Mouse (Mus musculus): ENCODE results near the gene Pde4dip. TPM values are rescaled to one million over a fixed set of nuclear protein-coding genes. Genes with fewer than 3 reads are reported as not detected.

Pde4dip gene
- polyA plus RNA-seq, 1 experiment from 2014 or later, result 20.1 TPM

DNA sequence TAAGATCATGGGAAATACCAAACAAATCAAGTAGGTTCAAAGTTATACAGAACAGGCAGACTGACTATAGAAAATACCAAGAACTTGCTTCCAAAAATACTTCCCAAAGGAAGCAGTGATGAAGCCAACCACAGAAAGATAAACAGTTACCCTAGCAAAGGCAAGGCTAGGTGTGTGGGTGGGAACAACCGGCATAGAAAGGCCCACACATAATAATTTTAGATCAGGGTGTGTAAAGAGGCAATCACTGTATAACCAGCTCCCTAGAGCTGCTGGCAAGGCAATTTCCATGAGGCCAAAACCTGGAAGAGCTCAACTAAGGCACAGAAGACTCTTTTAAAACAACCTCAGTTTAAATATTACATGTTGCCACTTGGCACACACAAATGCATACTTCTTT is 29.1 kb downstream of the Pde4dip start:
- TF ChIP-seq CTCF (IDR thresholded peaks at IDR 0.05; ENCODE audit: low read depth), result no peak
- ATAC-seq (ENCODE audit: insufficient read depth), result no peak
- 54% methylated on average over 1 of the region's 1 CpGs for WGBS

DNA sequence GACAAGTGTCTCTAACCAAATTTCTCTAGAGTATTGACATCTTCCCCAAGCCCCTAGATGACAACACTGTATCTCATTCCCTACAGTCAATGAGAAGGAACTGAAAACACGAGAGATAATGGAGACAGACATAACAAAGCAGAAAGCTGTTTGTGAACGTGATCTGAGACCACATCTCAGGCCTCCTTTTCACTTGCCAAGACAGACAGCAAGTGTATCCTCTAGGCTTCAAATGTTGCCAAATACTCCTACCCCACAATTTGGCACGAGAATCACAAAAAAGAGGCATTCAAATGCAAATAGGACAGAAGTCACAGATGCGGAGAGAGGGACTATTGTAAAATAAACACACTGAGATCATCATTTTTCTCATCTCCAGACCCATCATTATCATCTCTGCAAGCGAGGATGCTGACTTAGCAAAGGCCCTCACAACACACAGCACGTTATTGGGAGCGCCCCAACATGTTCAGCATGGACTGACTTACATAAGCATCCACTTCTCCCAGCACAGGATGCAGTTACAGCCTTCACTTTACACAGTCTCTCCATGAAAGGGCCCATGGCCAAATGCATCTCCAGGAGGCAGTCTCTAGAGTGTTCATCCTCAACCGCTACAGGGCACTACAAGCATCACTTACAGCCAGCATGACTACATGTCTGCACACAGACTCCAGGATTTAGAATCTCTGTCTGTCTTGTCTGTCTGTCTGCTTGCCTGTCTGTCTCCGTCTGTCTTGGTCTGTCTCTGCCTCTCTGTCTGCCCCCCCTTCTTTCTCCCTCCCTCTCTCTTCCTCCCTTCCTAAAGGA is 33.7 kb downstream of the Pde4dip start:
- ATAC-seq (ENCODE audit: insufficient read depth) (no peak), DNase-seq (no peak)
- TF ChIP-seq CTCF (IDR thresholded peaks at IDR 0.05; ENCODE audit: low read depth), result no peak
- Histone ChIP-seq H3K4me3 (ENCODE audit: low read depth, low read length) (no peak overlapping the region), H3K9ac (no peak overlapping the region), H3K27me3 (ENCODE audit: insufficient read depth, low read length) (no peaks in the 10 kb centered on the region), H3K27ac (ENCODE audit: low read depth) (no peak overlapping the region), H3K4me2 (no peak overlapping the region), H3K4me1 (ENCODE audit: insufficient read depth) (no peaks in the 10 kb centered on the region), H3K36me3 (ENCODE audit: insufficient read depth) (no peaks in the 10 kb centered on the region), H3K9me3 (ENCODE audit: low read depth, low read length) (no peaks in the 10 kb centered on the region)
- WGBS, result 65% methylated on average over 9 of the region's 9 CpGs

More for the DNA sequence above, 29.1 kb downstream of the Pde4dip start:
- Histone ChIP-seq H3K36me3 (ENCODE audit: insufficient read depth) (no peaks in the 10 kb centered on the region), H3K4me1 (ENCODE audit: insufficient read depth) (no peaks in the 10 kb centered on the region), H3K27ac (ENCODE audit: low read depth) (no peak overlapping the region), H3K9me3 (ENCODE audit: low read depth, low read length) (no peaks in the 10 kb centered on the region), H3K27me3 (ENCODE audit: insufficient read depth, low read length) (no peaks in the 10 kb centered on the region), H3K4me3 (ENCODE audit: low read depth, low read length) (no peak overlapping the region), H3K9ac (no peak overlapping the region), H3K4me2 (no peak overlapping the region)
- no peak for DNase-seq

DNA sequence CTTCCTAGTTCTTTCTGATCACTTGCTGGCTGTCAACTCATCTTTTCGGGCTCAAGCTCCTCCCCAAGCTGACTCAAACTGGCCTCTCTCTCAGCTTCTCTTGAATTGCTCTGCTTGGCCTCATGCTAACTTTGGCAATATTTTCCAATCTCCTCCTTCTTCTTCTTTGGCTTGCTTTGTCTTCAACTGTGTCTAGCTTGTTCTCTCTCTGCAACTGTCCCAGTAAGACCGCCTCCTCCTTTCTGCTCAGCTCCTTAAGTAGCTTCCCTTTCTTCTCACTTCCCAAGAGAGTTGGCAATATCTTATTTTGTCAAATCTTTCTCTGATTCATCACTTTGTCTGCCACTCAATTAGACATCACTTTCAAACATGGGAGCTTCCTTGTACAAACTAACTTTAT is 36.7 kb downstream of the Pde4dip start:
- ATAC-seq (ENCODE audit: insufficient read depth) (no peak), DNase-seq (no peak)
- WGBS, result 79% methylated on average over 2 of the region's 2 CpGs

DNA sequence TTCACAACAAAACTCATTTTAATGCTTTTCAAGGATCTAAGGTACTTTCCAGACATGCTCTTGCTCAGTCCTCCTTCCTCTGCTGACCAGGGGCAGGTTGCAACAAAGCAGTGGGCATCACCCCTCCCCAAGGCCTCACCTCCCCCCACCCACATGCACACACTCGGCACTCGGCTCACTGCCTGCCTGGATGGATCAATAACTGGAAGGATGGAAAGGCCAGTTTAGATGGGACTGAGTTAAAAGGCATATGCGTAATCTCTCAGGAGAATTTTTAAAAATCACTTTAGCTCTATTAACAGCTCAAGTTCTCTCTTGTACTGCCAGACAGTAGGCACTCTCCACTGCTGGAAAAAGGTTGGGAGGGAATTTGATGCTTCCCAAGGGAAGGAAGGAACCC is 40.9 kb downstream of the Pde4dip start:
- TF ChIP-seq CTCF (IDR thresholded peaks at IDR 0.05; ENCODE audit: low read depth), result no peak
- Histone ChIP-seq H3K27ac (ENCODE audit: low read depth) (no peak overlapping the region), H3K4me2 (no peak overlapping the region), H3K36me3 (ENCODE audit: insufficient read depth) (no peaks in the 10 kb centered on the region), H3K27me3 (ENCODE audit: insufficient read depth, low read length) (no peaks in the 10 kb centered on the region), H3K9me3 (ENCODE audit: low read depth, low read length) (no peaks in the 10 kb centered on the region), H3K4me3 (ENCODE audit: low read depth, low read length) (no peak overlapping the region), H3K9ac (no peak overlapping the region), H3K4me1 (ENCODE audit: insufficient read depth) (no peaks in the 10 kb centered on the region)
- 78% methylated on average over 3 of the region's 3 CpGs for WGBS
- ATAC-seq (ENCODE audit: insufficient read depth) (no peak), DNase-seq (no peak)

More for the DNA sequence above, 36.7 kb downstream of the Pde4dip start:
- Histone ChIP-seq H3K36me3 (ENCODE audit: insufficient read depth) (no peaks in the 10 kb centered on the region), H3K4me2 (no peak overlapping the region), H3K27me3 (ENCODE audit: insufficient read depth, low read length) (no peaks in the 10 kb centered on the region), H3K4me1 (ENCODE audit: insufficient read depth) (no peaks in the 10 kb centered on the region), H3K27ac (ENCODE audit: low read depth) (no peak overlapping the region), H3K4me3 (ENCODE audit: low read depth, low read length) (no peak overlapping the region), H3K9ac (no peak overlapping the region), H3K9me3 (ENCODE audit: low read depth, low read length) (no peaks in the 10 kb centered on the region)
- no peak for TF ChIP-seq CTCF (IDR thresholded peaks at IDR 0.05; ENCODE audit: low read depth)

GRCm38 (mm10) chr3:97846448-97846847 is 42.1 kb downstream of the Pde4dip start:
- Histone ChIP-seq H3K27ac (ENCODE audit: low read depth) (no peak overlapping the region), H3K36me3 (ENCODE audit: insufficient read depth) (no peaks in the 10 kb centered on the region), H3K4me3 (ENCODE audit: low read depth, low read length) (no peak overlapping the region), H3K4me1 (ENCODE audit: insufficient read depth) (no peaks in the 10 kb centered on the region), H3K4me2 (no peak overlapping the region), H3K9me3 (ENCODE audit: low read depth, low read length) (no peaks in the 10 kb centered on the region), H3K27me3 (ENCODE audit: insufficient read depth, low read length) (no peaks in the 10 kb centered on the region), H3K9ac (no peak overlapping the region)
- 70% methylated on average over 4 of the region's 4 CpGs for WGBS
- ATAC-seq (ENCODE audit: insufficient read depth) (no peak), DNase-seq (no peak)
- TF ChIP-seq CTCF (IDR thresholded peaks at IDR 0.05; ENCODE audit: low read depth), result no peak

DNA sequence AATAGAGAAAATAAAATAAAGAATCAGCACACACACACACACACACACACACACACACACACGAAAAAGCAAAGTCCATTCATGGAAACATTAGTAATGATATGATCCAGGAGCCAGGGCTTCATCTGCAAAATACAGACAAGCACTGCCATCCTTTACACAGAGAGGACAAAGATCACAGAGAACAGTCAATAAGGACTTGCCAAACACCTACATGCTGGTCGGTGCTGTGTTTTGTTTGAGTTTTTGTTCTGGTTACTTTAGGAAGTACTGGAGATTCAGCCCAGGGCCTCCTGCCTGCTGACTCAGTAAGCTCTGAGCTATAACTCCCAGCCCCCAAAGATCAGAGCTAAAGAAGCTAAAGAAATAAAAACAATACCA is 43.7 kb downstream of the Pde4dip start:
- DNase-seq (peak; percentile 5), ATAC-seq (ENCODE audit: insufficient read depth) (no peak)
- no peak overlapping the region for H3K4me2 ChIP-seq
- H3K4me1 ChIP-seq (ENCODE audit: insufficient read depth), result no peaks in the 10 kb centered on the region
- TF ChIP-seq CTCF (IDR thresholded peaks at IDR 0.05; ENCODE audit: low read depth), result no peak
- peak overlapping the region; percentile 34; the same call in 1 of the 2 replicates for H3K27ac ChIP-seq (ENCODE audit: low read depth)
- no peaks in the 10 kb centered on the region for H3K9me3 ChIP-seq (ENCODE audit: low read depth, low read length)
- no peaks in the 10 kb centered on the region for H3K27me3 ChIP-seq (ENCODE audit: insufficient read depth, low read length)
- WGBS, result 43% methylated on average over 2 of the region's 2 CpGs
- no peak overlapping the region for H3K4me3 ChIP-seq (ENCODE audit: low read depth, low read length)
- H3K36me3 ChIP-seq (ENCODE audit: insufficient read depth), result no peaks in the 10 kb centered on the region
- no peak overlapping the region for H3K9ac ChIP-seq

DNA sequence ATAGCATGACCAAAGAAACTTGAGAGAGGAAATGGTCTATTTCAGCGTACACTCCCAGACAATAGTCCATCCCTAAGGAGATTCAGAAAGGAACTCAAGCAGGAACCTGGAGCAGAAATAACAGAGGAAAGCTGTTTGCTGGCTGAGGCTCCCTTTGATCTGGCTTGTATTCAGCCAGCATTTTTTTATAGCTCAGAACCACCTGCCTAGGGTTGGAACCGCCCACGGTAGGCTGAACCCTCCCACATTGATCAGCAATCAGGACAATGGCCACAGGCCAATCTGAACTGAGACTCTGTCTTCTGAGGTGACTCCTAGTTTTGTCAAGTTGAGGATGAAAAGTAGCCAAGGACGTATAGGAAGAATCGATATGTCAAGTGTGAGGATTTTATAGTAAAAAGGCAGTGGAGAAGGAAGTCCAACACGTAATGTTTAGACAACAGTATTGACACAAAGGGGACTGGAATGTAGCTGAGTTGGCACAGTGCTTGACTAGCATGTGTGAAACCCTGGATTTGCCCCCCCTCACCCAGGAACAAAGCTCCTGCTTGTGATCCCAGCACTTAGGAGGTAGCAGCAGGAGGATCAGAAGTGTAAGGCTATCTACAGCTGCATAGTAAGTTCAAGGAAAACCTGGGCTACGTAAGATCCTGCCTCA is 44.2 kb downstream of the Pde4dip start:
- H3K9ac ChIP-seq, result no peak overlapping the region
- DNase-seq, result peak; percentile 61
- H3K27me3 ChIP-seq (ENCODE audit: insufficient read depth, low read length), result no peaks in the 10 kb centered on the region
- no peaks in the 10 kb centered on the region for H3K4me1 ChIP-seq (ENCODE audit: insufficient read depth)
- H3K4me2 ChIP-seq, result no peak overlapping the region
- WGBS, result 52% methylated on average over 7 of the region's 7 CpGs
- H3K9me3 ChIP-seq (ENCODE audit: low read depth, low read length), result no peaks in the 10 kb centered on the region
- peak; percentile 85 for ATAC-seq (ENCODE audit: insufficient read depth)
- no peak overlapping the region for H3K4me3 ChIP-seq (ENCODE audit: low read depth, low read length)
- TF ChIP-seq CTCF (IDR thresholded peaks at IDR 0.05; ENCODE audit: low read depth), result no peak
- H3K36me3 ChIP-seq (ENCODE audit: insufficient read depth), result no peaks in the 10 kb centered on the region
- peak overlapping the region; percentile 34; the same call in 1 of the 2 replicates for H3K27ac ChIP-seq (ENCODE audit: low read depth)

Measured in lung, embryonic 14.5 days (tissue).